Mouse (Mus musculus) gastrocnemius, postnatal 14 days (tissue): ENCODE results near the gene Sh3bgrl3. TPM values are rescaled to one million over a fixed set of nuclear protein-coding genes. Genes with fewer than 3 reads are reported as not detected.

Experiments used
- DNase-seq: peaks from one replicate; pipeline ENCODE4 v3.0.0; 2021; ENCODE audit warnings: mixed read lengths
- intact Hi-C: fragments of 180-260 bp; cut with DNase I; formaldehyde crosslinking; loops from one replicate; pipeline ENCODE4 v1.15.1; 2025; ENCODE audit warnings: low total_unique reads
- total RNA-seq, 2 experiments: library from RNA; stranded (reverse); gene quantifications; 2 replicates each; pipeline ENCODE4 v1.2.3; 2021

Gene Sh3bgrl3
- total RNA-seq, 2 experiments from 2014 or later: 30.4 to 37.5 TPM

DNA sequence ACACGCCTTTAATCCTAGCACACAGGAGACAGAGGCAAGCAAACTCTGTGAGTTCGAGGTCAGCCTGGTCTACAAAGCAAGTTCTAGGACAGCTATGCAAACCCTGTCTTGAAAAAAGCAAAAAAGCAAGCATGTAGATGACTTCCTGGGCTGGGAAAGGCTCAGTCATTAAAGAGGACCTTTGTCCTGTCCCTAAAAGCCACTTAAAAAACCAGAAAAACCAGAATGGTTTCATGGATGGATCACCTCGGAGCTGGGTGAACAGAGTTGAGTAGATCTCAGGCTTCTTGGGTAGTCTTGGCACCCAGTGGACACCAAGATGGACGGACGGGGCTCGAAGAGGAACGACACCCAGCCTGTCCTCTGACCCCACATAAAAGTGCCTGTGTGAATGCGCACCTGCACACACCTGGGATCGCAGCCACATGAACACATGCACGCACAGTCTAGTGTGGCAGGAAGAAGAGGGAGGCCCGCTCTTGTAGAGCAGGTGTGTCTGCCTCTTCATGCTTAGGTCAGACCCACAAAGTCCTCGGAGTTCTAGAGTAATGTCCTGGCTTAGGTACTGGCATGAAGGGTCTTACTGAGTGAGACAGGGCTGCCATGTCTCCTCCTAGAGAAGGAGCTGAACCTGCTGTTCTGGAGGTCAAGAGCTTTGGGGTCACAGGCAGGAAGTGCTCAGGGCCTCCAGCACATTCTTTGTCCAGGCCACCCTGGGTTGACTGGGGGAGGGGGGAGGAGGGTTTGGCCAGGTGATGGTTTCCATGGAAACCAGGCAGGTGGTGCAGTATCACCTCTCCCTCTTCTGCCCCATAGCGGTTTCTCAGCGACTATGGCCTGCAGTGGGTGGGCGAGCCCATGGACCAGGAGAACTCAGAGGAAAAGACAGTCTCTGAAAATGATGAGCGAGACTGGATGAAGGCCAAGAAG is 13.1 kb downstream of the Sh3bgrl3 start:
- DNase-seq: no peak
- intact Hi-C loops: no loop called here

DNA sequence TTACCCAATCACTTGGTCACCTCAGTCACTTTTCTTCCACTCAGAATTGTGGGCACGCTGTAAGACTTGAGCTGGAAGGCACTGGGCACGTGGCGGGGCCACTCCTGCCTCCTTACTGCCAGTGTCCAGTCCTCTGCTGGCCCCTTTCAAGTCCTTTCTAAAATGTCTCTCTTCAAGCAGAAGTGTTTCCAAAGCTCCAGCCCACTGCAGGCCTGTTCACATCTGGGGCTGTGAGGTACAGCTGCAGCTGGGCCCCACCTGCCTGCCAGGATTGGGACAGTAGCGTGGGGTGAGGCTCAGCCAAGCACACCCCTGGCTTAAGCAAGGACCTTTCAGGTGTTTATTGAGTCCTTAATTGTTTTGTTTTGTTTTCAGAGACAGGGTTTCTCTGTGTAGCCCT is 14.6 kb downstream of the Sh3bgrl3 start:
- DNase-seq: no peak
- intact Hi-C loops: no loop called here

DNA sequence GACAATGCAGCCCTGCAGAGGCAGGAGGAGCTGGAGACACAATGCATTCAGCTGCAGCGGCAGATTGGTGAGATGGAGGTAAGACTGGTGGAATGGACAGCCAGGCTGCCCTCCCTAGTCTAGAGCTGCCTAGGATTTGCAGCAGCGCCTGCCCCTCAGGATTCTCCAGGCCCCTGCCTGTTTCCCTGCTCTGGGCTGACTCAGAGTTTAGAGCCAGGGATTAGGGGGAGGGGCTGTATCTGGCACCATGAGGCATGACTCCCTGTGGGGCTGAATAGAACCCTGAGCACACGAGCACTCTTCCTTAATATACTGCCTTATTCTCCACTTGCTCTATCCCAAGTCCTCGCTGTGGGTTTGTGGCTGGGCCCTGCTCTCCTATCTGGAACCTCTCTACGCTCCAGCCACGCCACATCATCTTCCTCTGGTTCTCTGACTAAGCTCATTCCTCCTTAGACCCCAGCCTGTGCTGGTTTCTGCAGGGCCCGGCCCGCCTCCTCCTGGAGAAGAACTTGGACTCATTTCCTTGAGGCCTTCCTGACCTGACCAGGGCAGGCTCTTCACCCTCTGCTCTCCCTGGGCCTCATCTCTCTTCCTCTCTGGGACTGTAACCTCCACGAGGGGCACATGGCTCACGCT is 15.1 kb downstream of the Sh3bgrl3 start:
- intact Hi-C loops: no loop called here

DNA sequence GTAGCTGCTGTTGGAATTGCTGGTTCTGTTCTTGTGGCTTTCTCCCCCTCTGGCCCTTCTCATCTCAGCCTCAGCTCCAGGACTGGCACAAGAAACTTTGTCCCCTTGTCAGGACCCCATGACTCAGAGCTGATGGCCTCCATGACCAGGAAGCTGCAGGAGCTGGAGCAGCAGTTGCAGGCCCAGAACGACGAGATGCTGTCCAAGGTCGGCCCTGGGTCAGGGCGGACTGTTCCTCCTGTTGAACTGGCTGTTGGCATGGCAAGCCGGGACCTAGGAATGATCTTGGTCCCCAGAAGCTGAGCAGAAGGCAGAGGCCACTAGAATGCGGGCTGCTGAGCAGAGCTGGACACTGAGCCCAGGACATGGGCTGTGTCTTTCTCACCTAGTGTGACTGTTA is 16.2 kb downstream of the Sh3bgrl3 start:
- DNase-seq: no peak

More for the DNA sequence above, 15.1 kb downstream of the Sh3bgrl3 start:
- no peak for DNase-seq

DNA sequence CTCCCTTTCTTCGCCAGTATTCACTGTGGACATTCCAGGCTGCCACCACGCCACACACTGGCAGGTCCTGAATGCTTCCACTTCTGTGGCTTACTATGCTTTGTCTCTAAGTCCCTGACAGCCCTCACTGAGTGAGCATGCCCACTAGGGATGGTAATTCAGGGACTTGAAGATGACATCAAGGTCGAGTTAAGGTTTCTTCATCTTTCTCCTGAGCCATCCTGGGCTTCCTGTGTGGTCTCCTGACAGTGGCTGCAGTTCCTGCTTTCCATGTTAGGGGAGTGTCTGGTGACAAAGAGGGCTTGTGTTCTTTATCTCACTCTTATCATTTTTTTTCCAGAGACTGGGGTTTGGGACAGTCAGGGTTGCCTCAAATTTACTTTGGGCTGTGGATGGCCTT is 17.9 kb downstream of the Sh3bgrl3 start:
- intact Hi-C loops: no loop called here
- DNase-seq: no peak

More for the DNA sequence above, 16.2 kb downstream of the Sh3bgrl3 start:
- intact Hi-C loops: no loop called here

DNA sequence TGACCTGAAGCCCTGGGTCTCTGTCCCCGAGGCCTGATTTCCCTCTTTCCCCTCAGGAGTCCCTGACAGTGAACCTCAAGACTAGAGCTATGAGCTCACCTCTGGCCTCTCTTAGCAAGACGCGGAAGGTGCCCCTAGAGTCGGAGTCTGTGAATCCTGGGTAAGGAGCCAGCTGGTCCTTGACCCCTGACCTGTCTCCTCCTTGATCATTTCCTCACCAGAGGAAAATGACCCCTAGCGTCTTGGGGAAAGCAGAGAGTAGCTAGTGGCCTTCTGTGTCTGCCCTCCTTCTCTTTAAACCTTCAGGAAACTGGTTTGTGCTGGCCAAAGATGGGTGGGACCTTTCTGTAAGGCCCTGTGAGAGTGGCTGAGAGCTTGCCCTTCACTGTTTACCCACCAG is 20.4 kb downstream of the Sh3bgrl3 start:
- DNase-seq: no peak
- intact Hi-C loops: no loop called here

DNA sequence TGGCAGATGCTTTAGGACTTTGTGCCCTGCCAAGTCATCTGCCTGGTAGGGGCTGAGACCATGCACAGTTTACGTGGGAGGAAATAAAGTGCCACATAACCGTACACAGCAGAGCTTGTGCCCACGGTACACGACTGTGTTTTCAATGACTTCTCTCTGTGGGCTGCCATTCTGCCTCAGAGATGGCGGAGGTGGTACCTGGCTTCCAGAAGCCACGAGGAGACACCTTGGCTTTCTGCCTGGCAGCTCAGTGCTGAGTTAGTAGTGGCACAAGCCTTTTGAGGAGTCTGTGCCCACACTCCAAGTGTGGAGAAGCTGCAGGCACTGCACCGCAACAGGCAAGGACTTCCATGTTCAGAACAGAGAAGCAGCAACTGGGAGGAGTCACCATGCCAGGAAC is 20.9 kb downstream of the Sh3bgrl3 start:
- DNase-seq: no peak
- intact Hi-C loops: no loop called here

DNA sequence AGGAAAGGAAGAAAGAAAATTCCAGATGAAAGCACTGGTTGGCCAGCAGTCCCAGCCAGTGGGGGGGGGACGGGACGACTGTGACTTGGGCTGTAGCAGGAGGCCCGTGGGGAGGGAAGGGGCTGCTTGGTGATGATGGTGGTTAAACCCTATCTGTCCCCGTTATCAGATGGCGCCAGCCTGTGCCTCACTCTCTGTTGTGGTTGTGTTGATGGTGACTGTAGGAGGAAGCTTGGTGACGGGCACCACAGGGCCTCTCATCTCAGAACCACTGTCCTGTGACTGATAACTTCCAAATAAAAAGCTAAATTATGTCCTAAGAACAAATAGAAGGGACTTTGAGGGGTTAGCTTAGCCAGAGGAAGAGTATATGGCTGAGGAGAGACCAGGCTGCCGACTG is 22.5 kb downstream of the Sh3bgrl3 start:
- no peak for DNase-seq
- intact Hi-C loops: no loop called here

DNA sequence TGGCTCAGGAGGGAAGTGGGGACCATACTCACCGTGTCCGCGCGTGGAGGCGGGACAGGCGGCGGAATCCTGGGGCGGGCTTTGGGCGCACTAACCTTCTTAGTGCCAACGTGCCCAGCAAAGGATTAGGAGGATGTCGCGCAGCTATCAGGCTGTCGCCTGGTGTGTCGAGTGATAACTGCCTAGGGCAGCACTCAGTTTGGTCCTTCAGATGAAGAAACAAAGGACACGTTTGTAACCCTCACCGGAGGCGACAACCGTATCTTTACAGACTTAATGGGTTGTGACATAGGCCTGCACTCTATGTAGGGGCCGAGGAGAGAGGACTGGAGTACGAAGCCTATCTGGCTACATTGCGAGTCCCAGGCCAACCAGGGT is 25.9 kb downstream of the Sh3bgrl3 start:
- DNase-seq: no peak
- intact Hi-C loops: no loop called here

DNA sequence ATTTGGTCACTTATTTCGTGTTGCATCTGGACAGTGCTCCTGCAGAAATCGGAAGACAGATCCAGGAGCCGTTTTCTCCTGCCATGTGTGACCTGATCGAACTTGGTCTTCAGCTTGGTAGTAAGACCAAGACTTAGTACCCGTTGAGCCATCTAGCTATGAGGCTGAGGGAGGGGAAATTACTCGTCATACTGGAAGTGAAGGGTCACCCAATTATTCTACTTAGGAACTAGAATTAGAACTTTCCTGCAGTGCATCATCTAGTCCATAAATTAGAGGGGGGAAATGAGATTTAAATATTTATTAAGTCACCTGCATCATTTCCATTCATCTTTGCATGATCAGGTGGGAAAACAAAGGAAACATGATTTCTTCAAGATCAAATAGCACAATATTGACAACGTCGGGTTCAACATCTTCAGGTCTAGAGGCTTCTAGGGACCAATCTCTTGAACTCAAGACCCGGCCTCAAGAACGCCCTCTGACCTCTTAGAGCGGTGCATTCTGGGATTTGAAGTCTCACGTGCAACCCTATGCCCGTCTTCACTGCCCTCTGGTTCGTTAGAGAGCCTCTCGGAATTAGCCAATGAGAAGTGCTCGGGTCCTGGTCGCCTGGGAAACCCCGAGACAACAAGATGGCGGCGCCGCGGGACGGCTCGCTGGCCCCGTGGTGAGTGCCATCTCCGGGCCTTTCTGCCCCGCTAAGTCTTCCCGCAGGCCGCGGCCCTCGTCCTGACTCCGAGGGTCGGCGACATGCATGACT is 26.4 kb downstream of the Sh3bgrl3 start, which contains the start of gene Ubxn11:
Ubxn11 (plus strand) TSS at position 592 of the 763 bp plus-strand sequence.
- intact Hi-C loops: no loop called here
- peak; percentile 83 for DNase-seq

DNA sequence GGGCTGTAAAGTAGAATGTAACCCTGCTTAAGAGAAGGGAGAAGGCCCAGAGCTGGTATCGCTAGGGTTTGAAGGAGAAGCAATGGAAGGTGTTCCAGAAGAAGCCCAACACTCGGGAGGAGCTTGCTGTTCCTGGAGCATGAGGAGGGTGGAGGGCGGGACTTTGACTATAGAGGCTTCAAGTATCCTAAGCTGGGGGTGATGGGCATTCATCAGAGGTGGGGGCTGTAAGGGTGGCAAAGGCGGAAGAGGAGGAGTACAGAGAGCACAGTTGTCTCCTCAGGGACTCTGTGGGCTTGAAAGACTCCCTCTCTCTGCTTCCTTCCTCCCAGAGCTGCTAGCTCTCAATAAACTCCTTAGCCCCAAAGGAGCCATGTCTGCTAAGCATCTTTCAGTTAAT is 28.3 kb downstream of the Sh3bgrl3 start:
- DNase-seq: no peak
- intact Hi-C loops: no loop called here

DNA sequence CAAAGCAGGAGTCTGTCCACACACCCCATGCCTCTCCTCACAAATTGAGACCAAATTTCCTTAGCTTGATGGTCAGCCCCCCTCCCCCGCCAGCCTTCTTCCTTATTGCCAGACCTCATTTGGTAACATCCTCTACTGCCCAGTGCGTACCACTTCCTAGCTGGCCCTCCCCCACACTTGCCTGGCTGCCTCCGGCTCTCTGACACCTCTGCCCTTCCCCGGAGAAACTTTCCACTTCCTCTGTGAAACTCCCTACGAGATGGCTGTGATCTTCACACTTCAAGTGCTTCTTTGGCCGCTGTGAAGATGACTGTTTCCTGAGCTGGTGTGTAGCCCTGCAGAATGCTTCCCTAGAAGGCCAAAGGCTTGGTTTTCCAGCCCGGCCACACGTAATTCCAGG is 30.0 kb downstream of the Sh3bgrl3 start:
- DNase-seq: no peak
- intact Hi-C loops: no loop called here

DNA sequence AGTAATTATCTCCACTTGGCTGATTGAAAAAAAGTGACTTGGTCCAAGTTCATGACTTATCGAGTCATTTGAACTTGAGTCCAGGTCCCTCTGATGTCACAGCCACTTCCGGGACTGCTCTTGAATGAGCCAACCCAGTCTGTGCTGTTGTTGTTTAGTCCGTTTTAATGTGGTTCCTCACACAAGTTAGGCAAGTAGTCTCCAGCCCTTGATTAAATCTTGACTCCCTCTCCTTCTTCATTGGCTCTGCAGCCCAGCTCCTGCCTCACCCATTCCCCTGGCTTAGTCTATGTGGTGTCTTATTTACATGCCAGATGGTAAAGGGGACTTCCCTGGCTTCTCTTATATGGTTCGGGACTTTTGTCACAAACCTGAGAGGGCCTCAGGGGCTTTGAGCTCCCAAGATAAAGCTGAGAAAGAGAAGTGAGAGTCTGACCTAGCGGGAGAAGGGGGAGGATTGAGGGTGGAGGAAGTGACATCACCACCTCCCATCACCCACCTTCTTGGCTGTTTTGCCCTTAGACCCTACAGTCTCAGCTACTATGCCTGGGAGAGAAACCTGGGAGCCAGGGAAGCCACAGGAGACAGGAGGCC is 31.5 kb downstream of the Sh3bgrl3 start:
- DNase-seq: no peak
- intact Hi-C loops: no loop called here

DNA sequence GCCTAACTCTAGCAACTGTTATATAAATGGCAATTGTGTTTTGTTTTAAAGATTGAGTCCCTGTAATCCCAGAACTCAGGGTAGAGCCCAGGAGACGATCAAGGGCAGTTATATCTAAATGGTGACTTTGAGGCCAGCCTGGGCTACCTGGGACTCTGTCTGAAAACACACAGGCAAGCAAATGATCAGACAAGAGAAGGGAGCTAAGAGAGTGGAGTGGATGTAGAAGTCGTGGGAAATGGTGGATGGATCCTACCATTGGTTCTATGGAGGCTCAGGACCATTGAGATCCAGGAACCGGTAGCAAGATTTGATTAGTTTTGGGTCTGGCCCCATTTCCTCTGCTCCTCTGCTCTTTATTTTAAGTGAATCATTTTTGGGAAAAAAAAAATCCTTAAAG is 32.5 kb downstream of the Sh3bgrl3 start:
- no peak for DNase-seq
- intact Hi-C loops: no loop called here

DNA sequence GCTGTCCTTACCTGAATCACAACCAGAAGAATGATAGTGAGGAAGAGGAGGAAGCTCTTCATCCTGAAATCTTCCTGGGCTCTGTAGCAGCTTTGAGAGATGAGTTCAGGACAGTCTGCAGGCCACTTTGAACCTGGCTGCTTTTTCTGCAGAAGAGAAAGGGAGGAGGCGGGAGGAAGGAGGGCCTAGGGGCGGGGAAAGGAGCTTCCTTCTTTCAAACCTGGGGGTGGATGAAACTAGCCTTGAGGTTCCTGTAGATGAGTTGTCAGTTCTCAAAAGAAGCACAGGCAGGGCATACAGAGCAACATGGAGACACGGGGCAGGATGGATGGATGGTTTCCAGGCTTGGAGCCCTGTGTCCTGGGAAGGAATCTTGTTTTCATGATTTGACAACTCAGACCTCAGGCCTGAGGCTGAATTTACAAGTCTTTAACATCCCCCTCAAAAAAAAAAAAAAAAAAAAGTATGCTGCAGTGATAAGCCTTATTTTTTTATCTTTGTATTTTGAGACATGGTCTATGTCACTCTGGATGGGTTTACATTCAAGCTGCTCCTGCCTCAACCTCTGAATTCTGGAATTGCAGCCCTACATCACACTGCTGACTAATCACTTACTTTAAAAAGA is 33.6 kb downstream of the Sh3bgrl3 start, which contains the start of gene Cd52:
Cd52 (minus strand) TSS at position 160 of the 625 bp plus-strand sequence.
- DNase-seq: no peak
- intact Hi-C loops: no loop called here

DNA sequence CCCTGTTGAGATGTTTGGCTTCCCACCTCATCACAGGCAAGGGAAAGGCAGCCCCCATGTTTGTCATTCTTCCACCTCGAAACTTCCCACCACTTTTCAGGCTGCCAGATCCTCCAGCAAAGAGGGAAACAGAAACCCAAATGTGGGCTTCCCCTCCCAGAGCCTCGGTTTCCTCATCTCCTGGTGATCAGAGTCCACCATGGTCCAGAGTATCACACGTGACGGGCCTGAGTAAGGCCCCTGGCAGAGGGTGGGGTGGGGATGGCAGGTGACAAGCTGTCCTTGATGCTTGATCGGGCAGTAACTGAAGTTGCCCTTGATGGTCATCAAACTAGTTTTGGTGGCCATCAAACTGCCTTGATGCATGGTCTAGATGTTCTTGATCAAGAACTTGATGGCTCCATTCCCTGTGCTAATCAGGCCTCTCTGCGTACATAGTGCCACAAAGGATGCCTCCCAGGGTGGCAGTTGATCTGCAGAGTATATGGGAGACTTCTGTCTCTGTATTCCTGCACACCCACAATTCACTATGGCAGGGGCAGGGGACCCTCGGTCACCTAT is 34.5 kb downstream of the Sh3bgrl3 start:
- intact Hi-C loops: no loop called here
- no peak for DNase-seq

DNA sequence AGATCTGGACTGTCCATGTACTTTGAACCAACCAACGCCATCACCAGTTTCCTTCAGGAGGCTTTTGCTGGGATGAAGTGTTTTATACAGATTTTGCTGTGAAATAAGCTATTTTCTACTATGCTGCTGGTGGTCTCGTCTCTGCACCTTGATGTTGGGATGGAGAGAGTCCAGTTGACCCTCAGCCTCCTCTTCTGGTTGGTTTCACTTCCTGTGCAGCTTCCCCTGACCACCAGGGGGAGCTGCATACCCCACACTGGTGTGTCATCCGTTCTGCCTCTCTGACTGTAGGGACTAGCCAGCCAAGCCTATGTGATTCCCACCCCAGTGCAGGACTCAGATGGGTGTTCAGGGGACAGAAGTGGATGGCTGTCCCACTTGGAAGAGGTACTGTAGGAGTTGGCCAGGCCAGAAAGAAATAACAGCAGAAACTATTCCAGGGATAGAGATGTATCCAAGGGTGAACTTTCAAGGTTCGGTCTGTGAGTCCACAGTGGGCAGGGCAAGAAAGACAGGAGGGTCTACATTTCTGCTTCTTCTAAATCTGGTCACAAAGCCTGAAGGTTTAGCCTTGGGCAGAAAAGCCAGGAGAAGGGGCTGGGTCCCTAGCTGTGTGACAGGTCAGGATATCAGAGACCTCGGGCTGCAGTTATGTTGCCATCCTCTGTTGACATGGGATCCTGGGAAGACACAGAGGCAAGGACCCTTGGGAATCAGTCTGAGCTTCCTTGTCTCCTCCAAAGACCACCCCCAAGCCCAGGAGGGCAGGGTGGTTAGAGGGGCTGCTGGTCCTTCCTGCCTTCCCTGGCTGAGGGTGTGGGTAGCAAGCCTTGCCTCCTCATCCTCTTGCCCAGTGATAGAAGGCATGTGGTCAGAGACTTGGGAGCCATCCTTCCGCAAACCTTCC is 36.0 kb downstream of the Sh3bgrl3 start:
- intact Hi-C loops: no loop called here
- peak; percentile 46 for DNase-seq

DNA sequence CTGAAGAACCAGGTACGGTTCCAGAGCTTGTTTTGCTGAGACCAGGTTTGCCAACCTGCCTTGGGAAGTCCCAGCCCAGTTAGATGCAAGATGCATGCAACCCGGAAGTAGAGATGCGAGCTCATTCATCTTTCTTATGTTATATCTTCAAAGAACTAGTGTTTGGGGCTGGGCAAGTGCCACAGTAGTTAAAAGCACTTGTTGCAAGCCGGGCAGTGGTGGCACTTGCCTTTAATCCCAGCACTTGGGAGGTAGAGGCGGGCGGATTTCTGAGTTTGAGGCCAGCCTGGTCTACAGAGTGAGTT is 37.4 kb downstream of the Sh3bgrl3 start:
- no peak for DNase-seq
- intact Hi-C loops: no loop called here
